Mouse (Mus musculus): ENCODE results near the gene Bdkrb2. TPM values are rescaled to one million over a fixed set of nuclear protein-coding genes. Genes with fewer than 3 reads are reported as not detected.
A peak's percentile ranks its signal among the peaks of the same experiment; 100 is the strongest.

Gene Bdkrb2
- polyA plus RNA-seq, 1 experiment from 2014 or later, result 1.1 TPM

- no peaks in the 10 kb centered on the region for H3K9me3 ChIP-seq
- ATAC-seq (ENCODE audit: insufficient number of reproducible peaks, insufficient read depth, low FRiP score, low TSS enrichment, low read depth), result no peak
- no peak overlapping the region for H3K27ac ChIP-seq
- no peaks in the 10 kb centered on the region for H3K36me3 ChIP-seq
- no peak overlapping the region for H3K9ac ChIP-seq
- H3K27me3 ChIP-seq, result no peaks in the 10 kb centered on the region
- 87% methylated on average over 8 of the region's 8 CpGs for WGBS
- no peak overlapping the region for H3K4me2 ChIP-seq
- H3K4me3 ChIP-seq, result no peak overlapping the region
- peaks cover 12% of the 10 kb centered on the region for H3K4me1 ChIP-seq
Observed at GRCm38 (mm10) chr12:105597135-105597534, 34.1 kb downstream of the Bdkrb2 start.

GRCm38 (mm10) chr12:105598503-105598902 lies 35.5 kb downstream of the Bdkrb2 start:
- H3K27ac ChIP-seq, result no peak overlapping the region
- WGBS, result 77% methylated on average over 10 of the region's 10 CpGs
- H3K9me3 ChIP-seq, result no peaks in the 10 kb centered on the region
- H3K4me3 ChIP-seq, result no peak overlapping the region
- no peak for ATAC-seq (ENCODE audit: insufficient number of reproducible peaks, insufficient read depth, low FRiP score, low TSS enrichment, low read depth)
- H3K36me3 ChIP-seq, result no peaks in the 10 kb centered on the region
- H3K27me3 ChIP-seq, result no peaks in the 10 kb centered on the region
- peaks cover 12% of the 10 kb centered on the region for H3K4me1 ChIP-seq
- no peak overlapping the region for H3K4me2 ChIP-seq
- no peak overlapping the region for H3K9ac ChIP-seq

DNA sequence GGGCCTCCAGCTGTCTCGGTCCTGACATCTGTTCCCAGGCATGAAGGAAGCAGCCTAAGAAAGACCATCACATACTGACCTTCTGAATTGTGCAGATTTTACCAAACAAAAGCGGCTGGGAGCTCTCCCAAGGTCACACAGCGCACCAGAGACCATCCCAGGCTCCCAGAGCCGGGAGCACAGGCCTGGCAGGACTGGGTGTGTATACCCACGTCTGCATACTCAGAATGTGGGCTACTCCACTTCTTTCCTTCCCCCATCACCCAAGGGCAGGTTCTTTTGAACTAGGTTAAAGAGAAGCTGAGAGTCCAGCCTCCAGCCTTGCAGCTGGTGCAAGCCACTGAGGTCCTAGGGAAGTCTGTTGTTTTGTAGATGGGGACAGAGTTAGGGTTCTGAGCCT lies 36.1 kb downstream of the Bdkrb2 start:
- H3K9ac ChIP-seq, result no peak overlapping the region
- 53% methylated on average over 5 of the region's 5 CpGs for WGBS

GRCm38 (mm10) chr12:105601586-105601985 lies 38.6 kb downstream of the Bdkrb2 start:
- Histone ChIP-seq H3K9ac (no peak overlapping the region), H3K4me2 (no peak overlapping the region), H3K27ac (no peak overlapping the region), H3K27me3 (no peaks in the 10 kb centered on the region), H3K9me3 (no peaks in the 10 kb centered on the region), H3K4me1 (peaks cover 19% of the 10 kb centered on the region), H3K36me3 (no peaks in the 10 kb centered on the region), H3K4me3 (no peak overlapping the region)
- no peak for ATAC-seq (ENCODE audit: insufficient number of reproducible peaks, insufficient read depth, low FRiP score, low TSS enrichment, low read depth)
- 63% methylated on average over 6 of the region's 6 CpGs for WGBS

More for the DNA sequence above, 36.1 kb downstream of the Bdkrb2 start:
- Histone ChIP-seq H3K9me3 (no peaks in the 10 kb centered on the region), H3K27me3 (no peaks in the 10 kb centered on the region), H3K4me1 (peaks cover 12% of the 10 kb centered on the region), H3K36me3 (no peaks in the 10 kb centered on the region), H3K27ac (no peak overlapping the region), H3K4me2 (no peak overlapping the region), H3K4me3 (no peak overlapping the region)
- ATAC-seq (ENCODE audit: insufficient number of reproducible peaks, insufficient read depth, low FRiP score, low TSS enrichment, low read depth), result no peak

DNA sequence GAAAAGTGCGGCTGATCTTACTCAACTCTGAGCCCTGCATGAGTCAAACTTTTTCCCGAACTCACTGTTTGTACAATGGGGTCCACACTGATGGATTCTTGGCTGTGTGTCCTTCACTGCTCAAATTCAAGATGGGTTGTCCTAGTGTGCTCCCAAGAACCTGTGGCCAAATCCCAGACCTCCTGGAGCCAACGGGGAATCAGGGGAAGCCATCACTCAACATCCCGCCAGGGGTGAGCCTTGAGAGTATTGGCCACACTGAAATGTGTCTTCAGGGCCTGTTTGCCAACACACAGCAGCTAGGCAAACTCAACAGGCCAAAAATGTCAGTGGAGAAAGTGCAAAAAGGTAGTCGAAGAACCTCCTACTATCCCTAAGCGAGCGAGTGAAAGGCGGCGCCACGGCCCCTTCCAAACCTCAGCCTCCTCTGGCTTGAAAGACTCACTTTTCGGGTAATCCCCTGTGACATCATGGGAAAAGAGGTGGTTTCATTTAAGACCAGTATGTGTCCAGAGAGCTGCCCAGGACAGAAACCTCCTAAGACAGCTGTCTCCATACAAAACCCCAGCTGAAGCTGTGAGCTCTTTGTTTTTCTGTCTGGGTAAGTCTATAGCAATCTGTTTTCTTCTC lies 39.7 kb downstream of the Bdkrb2 start, which contains the start of gene Bdkrb1:
TSS of gene Bdkrb1 (plus strand) at position 505 of the 630 bp plus-strand sequence.
- Histone ChIP-seq H3K27ac (no peak within 1 kb of the TSS), H3K4me1 (peaks cover 19% of the 10 kb centered on the region), H3K4me2 (no peak within 1 kb of the TSS), H3K9me3 (no peaks in the 10 kb centered on the region), H3K9ac (no peak within 1 kb of the TSS), H3K36me3 (no peaks in the 10 kb centered on the region), H3K27me3 (no peaks in the 10 kb centered on the region), H3K4me3 (no peak within 1 kb of the TSS)
- WGBS, result 86% methylated on average over 11 of the region's 11 CpGs
- ATAC-seq (ENCODE audit: insufficient number of reproducible peaks, insufficient read depth, low FRiP score, low TSS enrichment, low read depth), result no peak

DNA sequence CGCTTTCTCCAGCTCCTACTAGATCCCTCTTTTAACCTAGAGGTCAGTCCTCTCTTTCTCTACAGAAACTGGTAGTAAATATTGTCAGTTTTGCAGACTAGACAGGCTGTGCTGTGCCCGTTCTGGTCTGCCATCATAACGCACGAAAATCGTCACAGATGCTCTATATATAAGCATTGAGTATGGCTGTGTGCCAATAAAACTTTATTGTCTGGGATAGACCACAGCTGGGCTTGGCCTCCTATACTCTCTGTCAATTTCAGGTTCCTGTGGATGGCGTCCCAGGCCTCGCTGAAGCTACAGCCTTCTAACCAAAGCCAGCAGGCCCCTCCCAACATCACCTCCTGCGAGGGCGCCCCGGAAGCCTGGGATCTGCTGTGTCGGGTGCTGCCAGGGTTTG lies 40.9 kb downstream of the Bdkrb2 start:
- Histone ChIP-seq H3K4me3 (no peak overlapping the region), H3K27ac (no peak overlapping the region), H3K9ac (no peak overlapping the region), H3K4me2 (no peak overlapping the region), H3K27me3 (no peaks in the 10 kb centered on the region), H3K4me1 (peaks cover 17% of the 10 kb centered on the region), H3K9me3 (no peaks in the 10 kb centered on the region), H3K36me3 (no peaks in the 10 kb centered on the region)
- WGBS, result 86% methylated on average over 11 of the region's 11 CpGs
- peak; percentile 13; the same call in 1 of the 2 replicates for ATAC-seq (ENCODE audit: insufficient number of reproducible peaks, insufficient read depth, low FRiP score, low TSS enrichment, low read depth)

DNA sequence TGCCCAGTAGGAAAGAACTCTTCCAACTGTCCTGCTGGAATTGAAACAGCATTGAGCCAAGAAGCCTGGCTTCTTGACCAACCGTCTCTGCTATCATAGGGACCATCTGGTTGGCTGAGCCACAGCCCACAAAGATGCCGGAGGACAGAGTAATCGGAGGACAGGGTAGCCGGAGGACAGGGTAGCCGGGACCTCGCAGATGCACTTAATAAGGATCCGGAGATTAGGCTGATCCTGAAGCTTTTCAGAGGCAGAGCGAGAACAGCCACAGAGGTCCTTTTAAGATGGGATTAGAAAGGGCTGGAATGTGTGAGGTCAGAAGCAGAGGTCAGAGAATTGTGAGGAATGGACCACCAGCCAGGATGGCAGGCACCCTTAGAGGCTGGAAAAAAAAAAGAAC lies 42.2 kb downstream of the Bdkrb2 start:
- Histone ChIP-seq H3K9ac (no peak overlapping the region), H3K4me2 (no peak overlapping the region), H3K36me3 (no peaks in the 10 kb centered on the region), H3K4me3 (no peak overlapping the region), H3K27me3 (no peaks in the 10 kb centered on the region), H3K27ac (no peak overlapping the region), H3K9me3 (no peaks in the 10 kb centered on the region), H3K4me1 (peaks cover 7% of the 10 kb centered on the region; the same call in 1 of the 2 replicates)
- no peak for ATAC-seq (ENCODE audit: insufficient number of reproducible peaks, insufficient read depth, low FRiP score, low TSS enrichment, low read depth)
- WGBS, result 12% methylated on average over 8 of the region's 8 CpGs

DNA sequence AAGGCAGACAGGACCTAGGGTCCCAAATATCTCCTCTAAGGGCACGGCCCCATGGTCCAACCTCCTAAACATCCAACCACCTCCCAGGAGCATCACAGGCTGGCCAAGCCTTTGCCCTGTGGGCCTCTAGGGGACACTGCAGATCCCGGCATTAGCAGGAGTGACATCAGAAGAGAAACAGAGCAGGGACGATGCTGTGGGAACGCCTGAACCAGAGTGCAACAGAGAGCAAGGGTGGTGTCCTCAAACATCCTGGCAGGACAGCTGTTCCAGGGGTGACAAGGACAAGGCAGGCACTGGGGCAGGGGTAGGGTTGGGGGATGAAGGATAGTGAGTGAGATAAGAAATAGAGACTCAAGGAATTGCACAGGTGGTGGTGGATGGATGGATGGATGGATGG lies 43.9 kb downstream of the Bdkrb2 start:
- H3K9me3 ChIP-seq, result no peaks in the 10 kb centered on the region
- no peak overlapping the region for H3K4me3 ChIP-seq
- no peak for ATAC-seq (ENCODE audit: insufficient number of reproducible peaks, insufficient read depth, low FRiP score, low TSS enrichment, low read depth)
- peaks cover 9% of the 10 kb centered on the region; the same call in 1 of the 2 replicates for H3K4me1 ChIP-seq
- no peaks in the 10 kb centered on the region for H3K27me3 ChIP-seq
- no peak overlapping the region for H3K27ac ChIP-seq
- no peak overlapping the region for H3K9ac ChIP-seq
- WGBS, result 78% methylated on average over 4 of the region's 4 CpGs
- no peaks in the 10 kb centered on the region for H3K36me3 ChIP-seq
- no peak overlapping the region for H3K4me2 ChIP-seq

DNA sequence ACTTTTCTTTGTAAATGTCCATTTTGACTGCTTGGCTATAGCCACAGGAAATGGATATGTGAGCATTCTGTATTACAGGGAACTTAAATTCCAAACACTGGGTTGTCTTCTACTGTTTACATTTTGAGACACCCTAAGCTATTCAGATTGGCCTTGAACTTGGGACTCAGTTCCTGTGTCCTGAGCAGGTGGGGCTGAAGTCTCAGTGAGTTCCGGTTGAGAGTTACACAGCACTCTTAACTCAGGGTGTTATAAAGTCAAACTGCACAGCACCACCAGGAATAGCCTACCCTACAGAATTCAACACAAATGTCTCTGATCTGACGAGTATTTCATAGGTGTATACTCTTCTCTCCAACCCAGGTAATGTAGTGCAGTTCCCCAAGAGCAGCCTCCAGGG lies 48.0 kb downstream of the Bdkrb2 start:
- Histone ChIP-seq H3K4me1 (peaks cover 4% of the 10 kb centered on the region; the same call in 1 of the 2 replicates), H3K9me3 (no peaks in the 10 kb centered on the region), H3K36me3 (peaks cover 14% of the 10 kb centered on the region), H3K9ac (no peak overlapping the region), H3K27me3 (no peaks in the 10 kb centered on the region), H3K4me2 (no peak overlapping the region), H3K27ac (no peak overlapping the region), H3K4me3 (no peak overlapping the region)
- 87% methylated on average over 2 of the region's 2 CpGs for WGBS
- ATAC-seq (ENCODE audit: insufficient number of reproducible peaks, insufficient read depth, low FRiP score, low TSS enrichment, low read depth), result no peak

DNA sequence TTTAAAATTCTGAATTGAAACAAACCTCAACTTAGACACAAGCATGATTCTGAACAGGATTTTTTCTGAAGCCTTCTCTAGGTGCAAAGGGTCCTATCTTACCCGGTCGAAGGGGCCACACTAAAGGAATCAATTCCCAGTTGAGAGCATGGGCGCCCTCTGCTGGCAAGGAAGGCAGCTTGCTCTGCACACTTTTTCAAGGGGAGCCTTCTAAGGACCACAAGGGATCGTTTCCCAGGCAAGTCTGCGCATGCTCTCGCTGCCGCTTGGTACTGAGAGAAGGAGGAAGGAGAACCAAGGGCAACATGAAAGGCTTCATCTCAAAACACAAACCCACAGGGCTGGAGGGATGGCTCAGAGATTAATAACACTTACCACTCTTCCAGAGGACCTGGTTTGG lies 48.7 kb downstream of the Bdkrb2 start:
- no peak overlapping the region for H3K27ac ChIP-seq
- peaks cover 21% of the 10 kb centered on the region for H3K36me3 ChIP-seq
- H3K4me1 ChIP-seq, result peaks cover 4% of the 10 kb centered on the region; the same call in 1 of the 2 replicates
- no peaks in the 10 kb centered on the region for H3K9me3 ChIP-seq
- H3K27me3 ChIP-seq, result no peaks in the 10 kb centered on the region
- ATAC-seq (ENCODE audit: insufficient number of reproducible peaks, insufficient read depth, low FRiP score, low TSS enrichment, low read depth), result no peak; the same call in 1 of the 2 replicates
- WGBS, result 11% methylated on average over 7 of the region's 7 CpGs
- H3K4me2 ChIP-seq, result no peak overlapping the region
- no peak overlapping the region for H3K9ac ChIP-seq
- no peak overlapping the region for H3K4me3 ChIP-seq

- Histone ChIP-seq H3K27ac (no peak overlapping the region), H3K4me3 (no peak overlapping the region), H3K9me3 (no peaks in the 10 kb centered on the region), H3K4me2 (no peak overlapping the region), H3K9ac (no peak overlapping the region), H3K27me3 (no peaks in the 10 kb centered on the region), H3K36me3 (peaks cover 39% of the 10 kb centered on the region), H3K4me1 (peaks cover 4% of the 10 kb centered on the region; the same call in 1 of the 2 replicates)
- WGBS, result 89% methylated on average over 10 of the region's 10 CpGs
- no peak for ATAC-seq (ENCODE audit: insufficient number of reproducible peaks, insufficient read depth, low FRiP score, low TSS enrichment, low read depth)
Observed at GRCm38 (mm10) chr12:105613559-105613958, 50.5 kb downstream of the Bdkrb2 start.

DNA sequence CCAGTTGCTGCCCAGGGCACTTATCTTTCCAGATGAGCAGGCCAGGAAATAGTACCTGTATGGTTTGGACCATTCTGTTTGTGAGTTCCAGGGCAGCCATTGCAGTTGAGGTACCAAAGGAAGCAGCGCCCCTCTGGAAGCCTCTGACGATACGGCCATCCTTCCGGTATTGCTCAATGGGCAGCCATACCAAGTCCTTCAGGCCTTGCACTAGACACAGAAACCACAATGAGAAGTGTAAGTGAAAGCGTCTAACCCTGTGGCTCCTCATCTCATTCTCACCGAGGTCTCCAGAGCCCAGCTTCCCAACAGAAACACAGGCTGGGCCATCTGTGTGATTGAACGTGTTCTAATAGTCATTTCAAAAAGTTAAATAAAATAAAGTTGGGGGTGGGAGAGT lies 59.0 kb downstream of the Bdkrb2 start:
- ATAC-seq (ENCODE audit: insufficient number of reproducible peaks, insufficient read depth, low FRiP score, low TSS enrichment, low read depth), result no peak
- no peak overlapping the region for H3K4me2 ChIP-seq
- WGBS, result 95% methylated on average over 7 of the region's 7 CpGs
- H3K9me3 ChIP-seq, result no peaks in the 10 kb centered on the region
- H3K4me1 ChIP-seq, result no peaks in the 10 kb centered on the region
- no peak overlapping the region for H3K4me3 ChIP-seq
- H3K9ac ChIP-seq, result no peak overlapping the region
- no peak overlapping the region for H3K27ac ChIP-seq
- H3K27me3 ChIP-seq, result no peaks in the 10 kb centered on the region
- H3K36me3 ChIP-seq, result peaks cover 83% of the 10 kb centered on the region
